Mouse (Mus musculus) megakaryocyte, embryonic 14.5 days (primary cell): ENCODE measurements at regions not wholly inside any gene's neighbourhood (a gene's known extent, or its start where the extent isn't known, plus 50 kb on each side); places are given as distances from the start of the nearest gene placed in this dataset.

ENCODE experiments used
- FLI1 ChIP-seq: IDR thresholded peaks from 2 replicates; pipeline ENCODE4 v1.6.1; 2012; ENCODE audit warnings: low read length, inconsistent platforms, mixed read lengths
- GATA1 ChIP-seq: IDR thresholded peaks from 3 replicates; pipeline ENCODE4 v1.6.1; 2012; ENCODE audit warnings: mixed read lengths, low read length, inconsistent platforms, borderline replicate concordance

DNA sequence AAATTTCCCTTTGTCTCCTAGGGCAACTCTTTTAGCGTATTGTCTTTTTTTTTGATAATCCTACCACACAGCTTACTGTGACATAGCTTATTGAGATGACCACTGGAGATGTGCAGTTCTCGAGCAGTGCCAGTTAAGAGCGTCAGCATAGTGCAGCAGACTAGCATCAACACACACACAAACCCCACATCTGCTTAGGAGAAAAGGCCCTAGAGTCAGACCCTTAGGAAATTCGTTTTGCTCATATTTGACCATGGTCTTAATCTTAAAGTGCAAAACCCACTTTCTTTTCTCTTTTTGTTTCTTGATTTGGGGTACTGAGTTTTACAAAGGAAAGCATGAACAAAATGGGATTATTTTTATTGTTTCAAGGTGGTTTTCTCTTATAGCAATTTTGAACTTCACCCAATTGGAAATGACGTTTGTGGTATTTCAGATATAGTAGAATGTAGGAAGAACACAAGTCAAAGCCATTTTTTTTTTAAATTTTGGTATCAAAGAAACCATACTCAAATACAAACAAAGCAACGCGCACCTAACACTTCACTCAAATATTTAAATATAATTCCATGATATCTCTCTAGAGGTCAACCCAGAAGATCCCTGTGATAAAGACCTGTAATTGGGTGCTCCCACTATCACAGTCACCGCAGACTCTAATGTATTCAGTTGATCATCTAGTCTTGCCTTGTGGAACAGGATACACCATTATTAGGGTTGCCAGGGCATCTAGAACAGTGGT is 116.7 kb upstream of the Itga4 start:
- TF ChIP-seq GATA1: no peak
- TF ChIP-seq FLI1: no peak
